Mouse (Mus musculus) skeletal muscle tissue, postnatal 0 days (tissue): ENCODE data around the gene Thbs1. TPM values are rescaled to one million over a fixed set of nuclear protein-coding genes. Genes with fewer than 3 reads are reported as not detected.

Source experiments
- polyA plus RNA-seq: library from polyadenylated mRNA; unstranded; fragments of >200 nt; fragmentation: Nextera tagmentation; extraction: Ambion mirVana; gene quantifications from 2 replicates; pipeline ENCODE4 v1.2.1, GENCODE M21; 2015

Gene Thbs1
- polyA plus RNA-seq = 16.3 and 18.7 TPM in 2 replicates

DNA sequence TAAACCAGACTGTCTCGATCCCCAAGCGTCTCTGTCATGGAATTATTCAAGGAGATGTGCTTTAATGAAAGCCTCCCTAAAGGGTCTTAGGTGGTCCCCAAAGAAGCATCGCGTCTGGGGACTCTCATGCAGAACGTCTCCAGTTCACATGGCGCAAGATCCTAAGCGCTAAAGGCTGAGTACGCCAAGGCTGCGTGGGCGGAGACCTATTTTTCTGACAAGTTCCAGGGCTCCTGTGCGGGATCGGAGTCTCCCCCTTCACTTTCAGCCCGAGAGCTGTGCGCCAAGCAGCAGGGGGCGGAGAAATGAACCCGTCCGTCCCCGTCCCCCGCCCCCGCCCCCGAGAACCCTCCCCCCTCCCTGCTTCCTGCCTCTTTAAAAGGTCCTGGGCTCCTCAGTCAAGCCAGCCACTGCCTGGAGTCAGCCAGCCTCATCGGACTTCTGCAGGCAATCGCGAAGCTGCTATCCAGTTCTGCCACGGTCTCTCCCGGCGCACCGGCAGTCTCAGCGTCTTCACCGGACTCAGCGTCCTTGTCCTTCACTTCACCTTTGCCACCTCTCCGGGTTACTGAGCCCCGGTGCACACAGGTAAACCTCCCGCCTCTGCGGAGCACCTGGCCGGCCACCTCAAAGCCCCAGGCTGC lies at the start of gene Thbs1:
TSS of gene Thbs1 (plus strand) at position 389 of the 644 bp plus-strand sequence.

Other genes starting within 250 kb of the Thbs1 start
- 0.08 TPM in 1 of 2 replicates, not detected in the other for gene Fsip1, start 145.1 kb downstream of the Thbs1 start, polyA plus RNA-seq